Mouse (Mus musculus) brain, embryonic 14.5 days (tissue): Measurements from ENCODE around the gene Wnt4.

Experiments
- CTCF ChIP-seq: fragments of 200-500 bp; IDR thresholded peaks from 2 replicates; pipeline ENCODE4 v1.5.1; 2012; ENCODE audit warnings: inconsistent platforms, mild to moderate bottlenecking, moderate library complexity, borderline replicate concordance; ENCODE audit not compliant: insufficient read depth, insufficient read length; ENCODE audit errors: extremely low read depth
- POLR2A ChIP-seq: fragments of 200-500 bp; IDR thresholded peaks from 2 replicates; pipeline ENCODE4 v1.6.1; 2012; ENCODE audit warnings: mild to moderate bottlenecking, inconsistent platforms, borderline replicate concordance; ENCODE audit not compliant: poor library complexity, insufficient read depth, insufficient read length, severe bottlenecking; ENCODE audit errors: extremely low read depth

DNA sequence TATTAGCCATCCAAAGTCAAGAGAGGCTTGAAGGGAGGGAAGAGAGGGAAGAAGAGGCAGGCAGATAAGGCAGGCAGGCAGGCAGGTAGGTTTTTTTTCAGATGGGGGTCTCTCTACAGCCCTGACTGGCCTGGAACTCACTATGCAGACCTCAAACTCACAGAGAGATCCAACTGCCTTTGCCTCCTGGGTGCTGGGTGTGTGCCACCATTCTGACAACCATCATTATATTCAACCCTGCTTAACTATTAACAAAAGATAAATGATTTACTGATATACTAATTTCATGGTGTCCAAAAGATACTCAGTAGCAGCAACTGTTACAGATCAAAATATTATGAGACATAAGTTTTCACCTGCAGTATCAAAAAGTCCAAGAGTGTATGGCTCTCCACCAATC, 54.8 kb downstream of the Wnt4 start:
- no peak for TF ChIP-seq CTCF
- TF ChIP-seq POLR2A: no peak
